Mouse (Mus musculus): ENCODE measurements around the gene Ppp1r35.
"Not testable (repeated sequence)": the region's sequence is repeated elsewhere in the genome, so short reads cannot be mapped to it uniquely, and the experiment has no call there.

Ppp1r35 gene

DNA sequence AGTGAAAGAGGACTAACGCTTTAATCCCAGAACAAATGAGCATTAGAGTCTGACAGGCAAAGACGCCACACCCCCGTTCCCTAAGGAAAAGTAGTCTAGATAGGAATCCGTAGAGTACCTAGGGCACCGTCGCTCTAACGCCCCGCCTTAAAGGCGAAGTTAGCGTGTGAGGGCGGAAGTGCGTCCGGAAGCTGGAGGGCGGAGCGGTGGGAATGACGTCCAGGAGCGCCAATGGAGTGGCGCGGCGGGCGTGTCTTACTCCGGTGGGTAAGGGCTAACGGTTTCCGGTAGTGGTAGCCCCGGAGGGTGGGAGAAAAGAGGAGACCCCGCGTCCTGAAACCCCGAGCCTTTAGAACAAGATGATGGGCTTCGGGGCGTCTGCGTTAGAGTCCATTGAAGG, at the start of gene Ppp1r35:
Ppp1r35 (plus strand) TSS at position 215 of the 400 bp plus-strand sequence.
- DNase-seq (ENCODE audit: low spot score) = peak; percentile 94

DNA sequence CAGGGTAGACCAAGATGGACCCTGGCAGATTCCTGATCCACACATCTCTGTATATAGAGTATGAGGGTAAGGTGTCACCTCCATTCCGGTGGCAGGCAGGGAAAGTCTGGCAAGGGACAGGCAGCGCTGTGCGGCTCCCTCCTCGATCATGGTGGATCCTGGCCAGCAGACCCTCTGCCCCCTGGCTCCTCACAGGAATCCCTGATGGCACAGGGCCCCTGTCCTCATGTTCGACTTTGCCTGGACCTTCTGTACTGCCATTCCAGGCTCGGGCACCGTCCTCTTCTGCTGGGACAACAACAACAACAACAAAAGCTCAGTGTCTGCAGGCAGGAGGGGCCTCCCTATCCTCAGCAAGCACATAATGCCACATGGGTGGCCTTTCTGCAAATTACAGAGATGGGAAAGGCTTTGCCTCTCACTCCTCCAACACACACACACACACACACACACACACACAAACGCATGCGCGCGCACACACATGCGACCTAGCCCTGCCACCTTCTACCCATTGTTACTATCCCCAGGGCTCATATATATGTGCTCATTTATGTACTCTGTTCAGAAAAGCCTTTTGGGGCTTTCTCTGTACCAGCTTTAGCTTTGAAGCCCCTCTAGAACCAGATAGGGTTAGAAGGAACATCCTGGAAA, 44.9 kb upstream of the Ppp1r35 start:
- DNase-seq (ENCODE audit: low spot score) = no peak

DNA sequence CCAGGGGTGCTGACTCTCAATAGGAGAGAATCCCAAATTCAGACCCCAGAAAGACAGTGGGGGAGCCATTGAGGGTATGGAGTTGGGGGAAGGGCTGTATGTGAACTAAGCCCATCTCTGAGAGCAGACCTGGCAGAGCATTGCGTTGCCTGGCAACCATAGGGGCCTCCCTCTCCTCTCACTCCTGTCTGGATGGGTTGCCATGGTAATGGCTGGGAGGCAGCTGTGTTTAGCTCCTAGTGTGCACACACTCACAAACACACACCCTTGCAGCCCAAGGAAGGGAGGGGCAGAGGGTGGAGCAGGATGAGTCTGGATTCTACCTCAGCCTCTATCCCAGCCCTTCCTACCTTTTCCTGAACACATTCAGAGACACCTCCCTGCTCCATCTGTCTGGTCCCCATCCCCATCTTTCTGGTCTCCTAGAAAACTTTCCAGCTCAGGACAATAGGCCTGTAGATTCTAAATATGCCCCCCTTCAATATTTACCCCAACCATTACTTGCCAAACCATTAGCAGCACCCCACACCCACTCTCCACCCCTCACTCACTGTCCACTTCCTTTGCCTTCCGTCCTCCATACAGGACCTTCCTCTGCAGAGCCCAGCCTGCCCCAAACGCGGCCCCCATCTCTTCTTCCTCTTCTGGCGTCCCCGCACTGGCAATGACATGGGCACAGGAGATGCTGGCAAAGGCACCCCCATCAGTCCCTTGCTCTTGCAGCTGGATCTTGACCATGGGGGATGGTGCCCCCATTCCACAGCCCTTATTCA, 44.2 kb upstream of the Ppp1r35 start:
- no peak for DNase-seq (ENCODE audit: low spot score)

DNA sequence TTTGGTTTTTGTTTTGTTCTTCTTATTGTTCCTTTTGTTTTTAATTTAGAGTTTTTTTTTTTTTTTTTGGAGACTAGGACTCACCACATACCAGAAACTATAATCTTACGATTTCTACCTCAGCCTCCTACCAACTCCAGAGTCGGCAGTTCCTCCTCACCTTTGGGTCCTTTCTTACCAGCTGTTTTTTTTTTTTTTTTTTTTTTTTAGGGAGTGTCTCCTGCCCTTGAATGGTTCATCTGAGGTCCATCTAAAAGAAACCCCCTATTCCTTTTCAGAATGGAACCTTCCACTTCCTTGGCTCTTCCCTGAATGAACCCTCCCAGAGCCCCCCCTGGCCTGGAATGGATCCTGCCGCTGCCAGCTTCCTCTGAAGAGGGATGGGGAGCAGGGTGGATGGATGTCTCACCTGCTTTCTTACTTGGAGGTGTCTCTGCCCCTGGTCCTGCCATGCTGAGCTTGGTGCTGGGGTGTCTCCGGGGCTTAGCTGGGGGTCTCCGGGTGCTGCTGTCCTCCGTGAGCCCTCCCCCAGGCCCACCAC, 41.2 kb upstream of the Ppp1r35 start:
- no peak for DNase-seq (ENCODE audit: low spot score)

DNA sequence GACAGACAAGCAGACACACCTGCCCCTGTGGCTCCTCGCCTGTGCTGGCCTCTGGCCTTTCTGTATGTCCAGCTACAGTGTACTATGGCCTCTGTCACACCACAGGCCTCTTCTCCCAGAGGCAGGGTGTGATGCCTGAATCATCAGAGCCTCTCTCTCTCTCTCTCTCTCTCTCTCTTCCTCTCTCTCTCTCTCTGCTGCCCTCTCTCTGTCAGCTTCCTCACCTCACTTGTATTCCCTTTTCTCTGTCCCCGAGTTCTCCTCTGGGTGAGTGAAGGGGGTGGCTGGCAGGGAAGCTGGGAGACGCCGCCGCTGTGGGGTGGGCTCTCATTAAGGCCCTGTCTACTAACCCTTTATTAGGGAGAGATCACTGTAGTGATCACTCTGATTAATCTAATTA, 40.1 kb upstream of the Ppp1r35 start:
- no peak for DNase-seq (ENCODE audit: low spot score)

DNA sequence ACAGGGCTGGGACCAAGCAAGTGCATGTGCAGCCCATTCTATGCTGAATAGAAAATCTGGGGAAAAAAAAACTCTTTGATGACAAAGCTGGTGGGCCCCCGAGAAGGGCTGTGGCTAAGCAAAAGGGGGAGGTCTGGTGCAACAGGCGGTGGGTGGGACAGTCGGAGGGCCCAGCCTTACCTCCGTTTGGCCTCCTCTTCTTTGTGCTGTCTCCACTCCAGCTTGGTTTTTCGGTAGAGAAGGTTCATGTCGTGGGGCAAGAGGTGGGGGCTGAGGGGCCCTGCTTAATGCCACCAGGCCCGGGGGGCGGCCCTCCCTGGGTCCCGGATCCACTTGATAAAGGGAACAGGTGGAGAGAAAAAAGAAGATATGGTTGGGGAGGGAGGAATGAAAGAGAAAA, 39.2 kb upstream of the Ppp1r35 start:
- DNase-seq (ENCODE audit: low spot score) = no peak

DNA sequence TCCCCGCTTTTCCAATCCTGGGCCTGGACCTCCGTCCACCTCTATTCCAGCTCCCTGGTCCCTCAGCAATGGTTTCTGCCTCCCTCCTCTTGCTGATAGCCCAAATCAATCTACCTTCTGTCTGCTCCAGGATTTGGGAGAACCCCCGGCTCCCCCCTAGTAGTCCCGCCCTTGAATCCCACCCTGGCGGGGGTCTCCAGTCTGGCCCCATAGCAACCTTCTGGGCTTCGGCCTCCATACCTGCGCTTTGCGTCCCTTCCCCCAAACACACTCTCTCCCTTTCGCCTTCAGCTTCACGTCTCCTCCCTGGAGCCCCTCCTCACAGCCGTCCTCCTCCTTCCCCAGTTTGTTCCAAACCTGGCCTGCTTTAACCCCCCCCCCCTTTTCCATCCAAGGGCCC, 38.1 kb upstream of the Ppp1r35 start:
- DNase-seq (ENCODE audit: low spot score) = no peak

DNA sequence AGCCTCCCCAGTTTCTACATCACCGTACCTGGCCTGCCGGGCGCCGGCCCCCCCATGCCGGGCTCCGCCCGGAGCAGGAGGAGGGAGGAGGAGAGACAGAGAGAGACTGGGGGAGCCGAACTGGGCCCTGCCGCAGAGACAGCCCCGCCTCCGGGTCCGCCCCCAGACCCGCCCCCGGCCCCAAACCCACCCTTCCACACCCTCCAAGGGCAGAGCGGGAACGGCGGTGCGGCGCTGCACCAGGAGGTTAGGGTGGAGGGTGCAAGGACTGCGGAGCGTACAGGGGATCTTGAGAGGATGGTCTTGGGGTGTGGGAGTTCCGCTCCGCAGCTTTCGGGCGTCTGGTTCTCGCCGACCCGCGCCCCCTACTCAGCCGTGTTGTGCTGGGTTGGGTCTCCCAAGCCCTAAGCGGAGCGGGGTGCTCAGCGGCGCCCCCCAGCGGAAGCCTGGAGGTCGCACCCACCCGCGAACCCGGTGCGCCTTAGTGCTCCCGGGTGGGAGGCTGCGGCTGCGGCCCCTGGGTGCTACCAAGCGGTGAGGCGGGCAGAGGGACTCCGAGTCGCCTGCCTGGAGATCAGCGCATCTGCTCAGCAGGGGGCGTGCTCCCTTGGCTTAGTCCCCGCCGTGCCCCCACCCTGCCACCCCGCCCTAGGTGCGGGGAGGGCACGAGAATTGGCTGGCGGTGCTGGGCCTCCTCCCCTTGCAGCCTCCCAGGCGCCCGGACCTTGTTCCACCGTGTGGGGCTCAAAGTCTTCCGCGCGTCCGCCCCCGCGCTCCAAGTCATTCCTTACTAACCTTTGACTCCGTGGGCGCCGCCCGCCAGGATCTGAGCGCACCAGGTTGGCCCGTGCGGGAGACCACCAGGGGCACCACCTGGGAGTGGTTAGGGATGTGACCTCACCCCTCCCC, 37.4 kb upstream of the Ppp1r35 start, which contains the start of gene Nyap1:
Nyap1 (minus strand) TSS at position 585 of the 909 bp plus-strand sequence.
- DNase-seq (ENCODE audit: low spot score) = peak; percentile 79

DNA sequence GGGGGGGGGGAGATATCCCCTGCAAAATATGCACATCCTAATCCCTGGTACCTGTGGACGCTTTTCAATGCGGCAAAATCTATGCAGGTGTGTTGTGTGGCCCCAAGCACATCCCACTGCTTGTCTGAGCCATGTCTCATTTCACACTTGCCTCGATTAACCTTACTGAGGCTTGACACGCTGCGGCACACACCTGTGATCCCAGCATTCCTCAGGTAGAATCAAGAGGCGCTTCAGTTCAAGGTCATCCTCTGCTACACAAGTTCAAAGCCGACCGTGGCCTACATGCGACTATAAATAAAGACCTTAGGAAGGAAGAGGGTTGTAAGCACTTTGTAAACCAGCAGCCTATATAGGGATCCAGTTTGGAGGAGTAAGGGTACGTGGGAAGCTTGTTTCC, 36.6 kb upstream of the Ppp1r35 start:
- DNase-seq (ENCODE audit: low spot score) = no peak

DNA sequence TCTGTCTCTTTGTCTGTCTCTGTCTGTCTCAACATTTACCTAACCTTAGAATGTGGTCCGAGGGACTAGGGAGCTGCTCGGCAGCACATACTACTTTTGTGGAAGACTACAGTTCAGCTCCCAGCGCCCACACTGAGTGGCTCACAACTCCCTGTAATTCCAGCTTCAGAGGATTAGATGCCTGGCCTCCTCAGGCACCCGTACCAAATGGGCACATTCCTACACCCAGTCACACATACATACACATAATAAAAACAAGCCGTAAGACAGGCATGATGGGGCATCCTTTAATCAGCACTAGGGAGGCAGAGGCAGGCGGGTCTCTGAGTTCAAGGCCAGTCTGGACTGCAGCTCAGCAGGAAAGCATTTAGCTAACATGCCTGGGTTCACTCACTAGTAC, 35.8 kb upstream of the Ppp1r35 start:
- no peak for DNase-seq (ENCODE audit: low spot score)

DNA sequence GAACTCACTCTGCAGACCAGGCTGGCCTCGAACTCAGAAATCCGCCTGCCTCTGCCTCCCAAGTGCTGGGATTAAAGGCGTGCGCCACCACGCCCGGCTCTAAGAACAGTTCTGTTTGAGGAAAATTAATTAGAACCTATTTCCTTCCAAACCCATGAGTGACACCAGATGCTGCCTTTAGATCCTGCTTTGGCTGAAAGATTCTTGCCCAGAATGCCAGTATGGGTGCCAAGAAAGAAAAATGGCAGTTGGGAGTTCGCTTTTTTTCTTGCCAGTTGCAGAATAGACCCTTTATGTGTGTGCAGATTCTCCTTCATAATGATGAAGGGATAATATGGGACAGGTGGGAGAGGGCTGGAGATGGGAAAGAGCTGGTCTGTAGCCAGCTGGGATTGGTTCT, 34.5 kb upstream of the Ppp1r35 start:
- no peak for DNase-seq (ENCODE audit: low spot score)

DNA sequence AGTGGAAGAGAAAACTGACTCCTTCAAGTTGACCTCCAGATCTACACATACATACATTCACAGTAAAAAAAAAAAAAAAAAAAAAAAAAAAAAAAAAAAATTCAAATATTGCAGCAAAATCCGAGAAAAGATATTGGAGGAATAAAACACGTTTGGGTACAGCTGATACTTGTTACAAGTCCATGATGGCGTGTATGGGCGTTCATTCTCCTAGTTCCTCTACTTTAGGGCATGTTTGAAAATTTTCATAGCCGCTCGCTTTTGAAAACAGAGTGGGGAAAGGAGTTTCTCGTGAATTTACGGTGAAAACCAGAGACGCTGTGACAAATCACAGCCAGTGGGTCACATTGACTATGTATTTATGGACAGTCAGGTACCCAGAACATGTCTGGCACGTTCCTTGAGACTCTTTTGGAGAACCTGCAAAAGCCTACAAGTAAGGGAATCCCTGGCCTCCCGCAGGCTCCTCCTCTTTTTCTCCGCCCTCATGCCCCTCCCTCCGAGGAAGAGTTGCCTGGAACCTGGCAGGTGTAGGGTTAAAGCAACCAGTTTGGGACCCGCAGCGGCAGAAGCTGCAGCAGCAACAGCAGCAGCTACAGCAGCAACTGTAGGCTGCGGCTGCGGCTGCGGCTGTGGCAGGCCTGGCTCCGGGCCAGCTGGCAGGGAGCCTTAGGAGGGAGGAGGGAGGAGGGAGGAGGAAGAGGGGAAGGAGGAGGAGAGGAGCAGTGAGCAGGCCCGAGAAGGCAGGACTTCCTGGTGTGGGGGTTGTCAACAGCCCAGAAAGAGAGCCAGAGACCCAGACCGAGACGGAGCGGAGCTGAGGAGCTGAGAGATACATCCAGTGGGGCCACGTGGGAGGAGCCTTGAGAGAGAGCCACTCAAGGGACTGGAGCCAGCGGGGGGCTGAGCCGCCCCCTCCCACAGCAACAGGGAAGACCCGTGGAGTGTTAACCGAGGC, 33.2 kb upstream of the Ppp1r35 start, which contains the start of gene Tsc22d4:
Tsc22d4 (plus strand) TSS at position 517 of the 958 bp plus-strand sequence.
- peak; percentile 78 for DNase-seq (ENCODE audit: low spot score)

DNA sequence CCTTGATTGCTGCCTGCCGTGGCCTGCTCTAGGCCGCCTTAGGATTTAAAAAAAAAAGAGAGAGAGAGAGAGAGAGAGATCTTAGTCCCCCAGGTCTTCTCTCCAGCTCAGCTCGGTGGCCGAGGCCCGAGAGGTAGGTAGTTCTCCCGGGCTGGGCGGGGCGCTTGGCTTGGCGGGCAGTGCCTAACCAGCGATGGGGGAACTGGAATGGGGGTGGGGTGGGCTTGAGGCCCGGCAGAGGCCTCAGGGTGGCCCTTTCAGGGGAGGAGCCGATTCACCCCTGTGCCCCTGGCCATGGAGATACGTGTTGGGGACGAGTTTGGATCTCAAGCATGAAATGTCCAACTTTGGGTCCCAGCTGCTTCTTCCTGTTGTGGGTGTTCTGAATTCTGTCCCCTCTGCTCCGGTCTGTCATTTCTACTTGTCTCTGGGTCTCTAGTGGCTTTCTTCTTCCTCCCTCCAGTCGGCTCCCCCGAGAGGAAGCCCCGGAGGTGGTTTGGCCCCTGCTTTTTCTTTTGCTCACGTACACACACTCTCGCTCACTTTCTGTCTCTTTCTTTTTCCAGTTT, 32.3 kb upstream of the Ppp1r35 start:
- DNase-seq (ENCODE audit: low spot score) = peak; percentile 69

DNA sequence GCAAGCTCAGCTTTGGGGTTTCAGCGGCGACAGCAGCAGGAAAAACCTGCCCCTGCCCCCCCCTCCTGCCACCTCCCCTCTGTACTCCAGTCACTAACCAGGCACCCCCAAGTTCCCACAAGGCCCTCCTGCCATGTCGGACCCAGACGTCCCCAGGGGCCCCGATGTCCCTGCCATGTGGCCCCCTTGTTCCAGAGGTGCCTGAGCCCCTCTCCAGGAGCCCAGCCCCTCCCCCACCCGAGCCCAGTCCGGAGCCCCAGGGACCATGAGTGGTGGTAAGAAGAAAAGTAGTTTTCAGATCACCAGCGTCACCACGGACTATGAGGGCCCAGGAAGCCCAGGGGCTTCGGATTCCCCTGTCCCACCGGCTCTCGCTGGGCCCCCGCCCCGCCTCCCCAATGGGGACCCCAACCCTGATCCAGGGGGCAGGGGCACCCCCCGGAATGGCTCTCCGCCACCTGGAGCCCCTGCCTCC, 31.8 kb upstream of the Ppp1r35 start:
- DNase-seq (ENCODE audit: low spot score) = no peak

DNA sequence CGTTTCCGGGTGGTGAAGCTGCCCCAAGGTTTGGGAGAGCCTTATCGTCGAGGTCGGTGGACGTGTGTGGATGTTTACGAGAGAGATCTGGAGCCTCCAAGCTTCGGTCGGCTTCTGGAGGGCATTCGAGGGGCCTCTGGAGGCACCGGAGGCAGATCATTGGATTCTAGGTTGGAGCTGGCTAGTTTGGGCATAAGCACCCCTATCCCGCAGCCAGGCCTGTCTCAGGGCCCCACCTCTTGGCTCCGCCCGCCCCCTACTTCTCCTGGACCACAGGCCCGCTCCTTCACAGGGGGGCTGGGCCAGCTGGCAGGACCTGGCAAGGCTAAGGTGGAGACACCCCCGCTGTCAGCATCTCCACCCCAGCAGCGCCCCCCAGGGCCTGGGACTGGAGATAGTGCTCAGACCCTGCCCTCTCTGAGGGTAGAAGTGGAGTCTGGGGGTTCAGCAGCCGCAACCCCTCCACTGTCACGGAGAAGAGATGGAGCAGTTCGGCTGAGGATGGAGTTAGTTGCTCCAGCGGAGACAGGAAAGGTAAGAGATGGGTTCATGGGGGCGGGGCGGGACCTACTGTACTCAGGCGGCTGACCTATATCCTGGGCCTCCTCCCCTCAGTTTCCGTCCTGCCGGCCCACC, 31.2 kb upstream of the Ppp1r35 start:
- no peak for DNase-seq (ENCODE audit: low spot score)

DNA sequence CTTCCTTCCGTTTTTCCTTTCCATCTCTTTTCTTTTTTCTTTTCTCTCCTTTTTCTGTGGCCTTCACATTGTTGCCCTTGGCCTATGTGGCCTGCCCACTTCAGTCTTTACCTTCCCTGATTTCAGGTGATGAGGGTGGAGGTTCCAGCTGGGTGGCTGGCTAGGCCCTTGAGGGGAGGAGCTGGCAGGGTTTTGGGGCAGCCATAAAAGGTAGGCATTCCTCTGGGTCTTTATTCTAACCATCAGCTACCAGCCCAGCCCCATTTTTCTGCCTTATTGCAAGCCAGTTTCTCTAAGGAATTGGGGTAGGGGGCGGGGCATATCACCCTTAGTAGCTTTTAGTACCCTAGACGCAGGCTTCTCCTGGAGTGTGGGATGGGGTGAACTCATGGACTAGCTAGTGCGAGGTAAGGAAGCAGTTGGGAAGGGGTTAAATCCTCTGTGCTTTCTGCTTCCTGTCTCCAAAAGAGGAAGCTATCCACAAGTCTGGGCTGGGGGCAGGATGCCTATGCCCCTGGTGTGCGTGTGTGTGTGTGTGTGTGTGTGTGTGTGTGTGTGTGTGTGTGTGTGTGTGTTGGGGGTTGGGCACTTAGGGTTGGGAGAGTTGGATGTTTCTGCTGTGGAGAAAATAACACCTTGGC, 30.4 kb upstream of the Ppp1r35 start:
- DNase-seq (ENCODE audit: low spot score) = no peak

DNA sequence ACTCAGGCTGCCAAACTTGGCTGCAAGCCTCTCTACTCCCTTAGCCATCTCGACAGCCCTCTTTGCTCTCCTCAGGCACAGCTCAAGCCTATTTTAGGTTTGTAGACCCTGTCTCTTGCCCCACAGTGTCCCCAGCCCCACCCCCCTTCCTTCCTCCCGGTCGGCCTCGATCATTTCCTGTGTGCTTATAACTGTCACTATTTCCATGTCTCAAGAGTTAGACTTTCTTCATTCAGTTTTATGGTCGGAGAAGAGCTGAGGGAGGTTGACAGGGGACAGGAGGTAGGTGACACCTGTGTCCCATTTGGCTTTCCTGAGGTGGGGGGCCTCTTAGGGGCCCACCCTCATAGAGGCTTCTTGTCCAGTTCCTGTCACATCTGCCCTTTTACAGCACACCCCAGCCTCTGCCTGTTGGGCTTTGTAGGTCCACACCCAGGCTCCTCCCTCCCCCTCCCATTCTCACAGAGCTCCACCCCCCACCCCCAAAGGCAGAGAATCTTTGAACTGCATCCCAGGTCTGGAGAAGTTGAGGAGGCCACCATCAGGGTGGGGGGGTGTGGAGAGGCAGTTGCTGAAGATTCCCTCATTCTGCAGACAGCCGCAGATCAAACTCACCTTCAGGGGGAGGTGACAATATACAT, 29.3 kb upstream of the Ppp1r35 start:
- no peak for DNase-seq (ENCODE audit: low spot score)

DNA sequence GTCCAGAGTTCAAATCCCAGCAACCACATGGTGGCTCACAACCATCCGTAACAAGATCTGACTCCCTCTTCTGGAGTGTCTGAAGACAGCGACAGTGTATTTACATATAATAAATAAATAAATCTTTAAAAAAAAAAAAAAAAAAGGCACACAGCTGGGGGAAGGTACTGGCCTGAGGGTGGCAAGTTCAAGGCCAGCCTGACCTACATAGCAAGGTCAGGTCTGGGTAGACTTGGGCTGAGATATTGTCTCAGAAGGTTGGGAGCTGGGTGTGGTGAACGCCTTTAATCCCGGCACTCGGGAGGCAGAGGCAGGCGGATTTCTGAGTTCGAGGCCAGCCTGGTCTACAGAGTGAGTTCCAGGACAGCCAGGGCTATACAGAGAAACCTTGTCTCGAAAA, 28.4 kb upstream of the Ppp1r35 start:
- not testable (repeated sequence) for DNase-seq (ENCODE audit: low spot score)
